Mouse (Mus musculus): ENCODE measurements at regions not wholly inside any gene's neighbourhood (a gene's known extent, or its start where the extent isn't known, plus 50 kb on each side); places are given as distances from the start of the nearest gene placed in this dataset.

DNA sequence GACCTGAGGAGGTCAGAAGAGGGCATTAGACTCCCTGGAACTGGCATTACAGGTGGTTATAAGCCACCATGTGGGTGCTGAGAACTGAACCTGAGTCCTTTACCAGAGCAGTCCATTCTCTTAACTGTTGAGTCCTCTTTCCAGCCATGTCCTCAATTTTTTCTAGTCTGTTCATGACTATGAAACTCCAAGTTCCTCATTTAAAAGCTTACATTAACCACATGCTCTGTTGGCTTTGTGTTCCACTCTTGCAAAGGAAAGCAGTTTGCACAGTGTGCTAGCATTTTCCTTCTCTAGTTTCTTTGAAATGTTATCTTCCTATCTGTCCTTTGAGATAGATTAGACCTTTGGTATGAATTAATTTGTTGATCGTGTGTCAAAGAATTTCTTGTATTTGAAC, 57.3 kb upstream of the Fhl2 start:
- TF ChIP-seq POLR2A (IDR thresholded peaks at IDR 0.05; ENCODE audit: borderline replicate concordance, extremely low read depth, low read depth, low read length) (no peak), CTCF (IDR thresholded peaks at IDR 0.05; ENCODE audit: insufficient read depth, low read length) (no peak)

Data from lung, adult 2 months (tissue).